Mouse (Mus musculus) liver, adult 2 months (tissue): ENCODE measurements around the gene Plekhs1. TPM values are rescaled to one million over a fixed set of nuclear protein-coding genes. Genes with fewer than 3 reads are reported as not detected.

Experiments used
- DNase-seq: peaks from one replicate; pipeline ENCODE4 v3.0.0-alpha.2; 2011; ENCODE audit warnings: low read depth, low spot score; ENCODE audit errors: extremely low read depth
- H3K27ac ChIP-seq: fragments of 200-500 bp; replicated peaks from 2 replicates; pipeline ENCODE4 v1.5.1; 2012; ENCODE audit warnings: low read depth, mild to moderate bottlenecking, control low read depth, inconsistent platforms, low read length; ENCODE audit not compliant: insufficient read depth
- H3K27me3 ChIP-seq: fragments of 200-500 bp; 2 replicates; pipeline ENCODE4 v1.6.1; 2012; ENCODE audit warnings: mild to moderate bottlenecking, moderate library complexity, low read length, inconsistent platforms; ENCODE audit not compliant: control insufficient read depth, insufficient read depth
- H3K36me3 ChIP-seq: fragments of 200-500 bp; 2 replicates; pipeline ENCODE4 v1.6.1; 2012; ENCODE audit warnings: low read length, inconsistent platforms; ENCODE audit not compliant: control insufficient read depth, insufficient read depth
- H3K4me1 ChIP-seq: fragments of 200-500 bp; 2 replicates; pipeline ENCODE4 v1.6.1; 2011; ENCODE audit warnings: low read length; ENCODE audit not compliant: control insufficient read depth, insufficient read depth
- H3K4me3 ChIP-seq: fragments of 200-500 bp; 2 replicates; pipeline ENCODE4 v1.5.1; 2011; ENCODE audit warnings: low read depth, mild to moderate bottlenecking, control low read depth, low read length, moderate library complexity; ENCODE audit not compliant: insufficient read depth
- H3K79me2 ChIP-seq: fragments of 200-500 bp; 2 replicates; pipeline ENCODE4 v1.6.1; 2012; ENCODE audit warnings: inconsistent platforms, mild to moderate bottlenecking, low read length, moderate library complexity; ENCODE audit not compliant: control insufficient read depth, insufficient read depth
- H3K9ac ChIP-seq: fragments of 200-500 bp; 2 replicates; pipeline ENCODE4 v1.6.1; 2012; ENCODE audit warnings: low read depth, mild to moderate bottlenecking, control low read depth, inconsistent platforms, low read length
- CTCF ChIP-seq: fragments of 200-500 bp; IDR thresholded peaks from 2 replicates; pipeline ENCODE4 v1.5.1; 2011; ENCODE audit warnings: low read depth, low read length, control low read depth
- POLR2A ChIP-seq: fragments of 200-500 bp; IDR thresholded peaks from 2 replicates; pipeline ENCODE4 v1.6.1; 2011; ENCODE audit warnings: low read length, control low read depth; ENCODE audit not compliant: insufficient read depth; ENCODE audit errors: extremely low read depth
- WGBS: fragments of 180-500 bp; shearing (Covaris S2); methylation state at CpG from one replicate; pipeline ENCODE4 v1.1.7; 2018; 5-methylcytosine and 5-hydroxymethylcytosine counted together
- polyA plus RNA-seq: library from polyadenylated mRNA; depleted of rRNA; stranded (reverse); fragments of >200 nt; gene quantifications from 2 replicates; pipeline ENCODE4 v1.2.3, GENCODE M21; 2012
- total RNA-seq: library from RNA; depleted of rRNA; stranded (reverse); fragments of >200 nt; gene quantifications from 2 replicates; pipeline ENCODE4 v1.2.3, GENCODE M21; 2014

Gene Plekhs1
- total and polyA plus RNA-seq, 2 experiments = 0.07 TPM; not detected in 1

DNA sequence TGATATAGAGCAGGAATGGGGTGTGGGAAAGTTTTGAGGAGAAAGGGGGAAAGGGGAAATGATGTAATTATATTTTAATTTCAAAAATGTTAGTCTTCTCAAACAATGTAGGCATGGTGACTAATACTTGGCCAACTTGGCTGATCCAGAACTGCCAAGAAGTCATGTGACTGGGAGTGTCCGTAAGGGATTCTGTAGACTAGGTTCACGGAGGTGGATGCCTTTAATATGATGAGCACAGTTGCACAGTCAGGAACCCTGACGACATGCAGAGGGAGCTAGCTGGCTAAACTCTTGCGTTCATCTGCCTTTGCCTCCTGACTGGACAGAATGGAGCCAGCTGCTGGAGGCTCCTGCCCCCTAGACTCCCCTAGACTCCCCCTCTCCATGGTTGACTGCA is 9.6 kb upstream of the Plekhs1 start:
- DNase-seq = no peak
- Histone ChIP-seq H3K4me1 (no peaks in the 10 kb centered on the region), H3K4me3 (no peak overlapping the region), H3K36me3 (no peaks in the 10 kb centered on the region), H3K79me2 (no peaks in the 10 kb centered on the region), H3K27ac (no peak overlapping the region), H3K27me3 (no peaks in the 10 kb centered on the region), H3K9ac (no peak overlapping the region)
- TF ChIP-seq CTCF (no peak), POLR2A (no peak)
- 82% methylated on average over 4 of the region's 4 CpGs for WGBS

DNA sequence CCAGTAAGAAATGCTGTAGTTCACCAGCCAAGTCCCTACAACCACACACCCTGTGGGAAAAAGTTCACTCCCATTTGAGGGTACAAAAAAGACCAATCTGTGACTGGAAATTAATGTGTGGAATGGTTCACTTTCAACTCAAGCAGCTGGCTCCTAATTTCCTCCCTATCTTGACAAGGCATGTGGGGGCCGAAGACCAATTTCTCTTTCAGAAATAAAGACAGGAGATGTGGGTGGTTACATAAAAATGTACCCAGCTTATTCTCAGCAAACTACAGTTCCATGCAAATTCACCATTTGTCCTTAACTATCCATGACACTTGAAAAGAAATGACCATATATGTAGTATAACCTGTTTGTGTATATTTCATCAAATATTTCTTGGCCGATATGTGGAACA is 9.0 kb upstream of the Plekhs1 start:
- H3K79me2 ChIP-seq = no peaks in the 10 kb centered on the region
- TF ChIP-seq CTCF (no peak), POLR2A (no peak)
- WGBS = 86% methylated on average over 2 of the region's 2 CpGs

DNA sequence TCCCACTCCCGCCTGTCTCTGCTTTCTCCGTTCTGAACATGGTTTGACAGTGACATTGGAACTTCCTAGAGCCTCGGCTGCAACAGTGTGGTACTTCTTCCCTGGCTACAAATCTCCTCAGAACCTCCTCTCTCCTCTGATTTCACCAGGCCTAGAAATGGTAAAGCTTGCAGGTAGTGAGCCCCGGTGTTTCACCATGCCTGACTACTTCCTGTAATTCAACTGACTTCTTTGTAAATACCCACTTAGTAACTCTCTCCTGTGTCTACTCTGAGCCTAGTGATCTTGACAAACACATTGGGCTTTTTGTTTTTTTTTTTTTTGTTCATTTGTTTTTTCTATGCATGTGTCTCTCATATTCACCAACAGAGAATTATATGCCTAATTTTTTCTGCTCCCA is 6.6 kb upstream of the Plekhs1 start:
- no peak overlapping the region for H3K4me3 ChIP-seq
- H3K79me2 ChIP-seq = no peaks in the 10 kb centered on the region
- H3K4me1 ChIP-seq = no peaks in the 10 kb centered on the region
- H3K27me3 ChIP-seq = no peaks in the 10 kb centered on the region
- no peaks in the 10 kb centered on the region for H3K36me3 ChIP-seq
- 74% methylated on average over 4 of the region's 4 CpGs for WGBS
- H3K9ac ChIP-seq = no peak overlapping the region
- TF ChIP-seq CTCF (no peak), POLR2A (no peak)
- no peak overlapping the region for H3K27ac ChIP-seq
- no peak for DNase-seq

More for the DNA sequence above, 9.0 kb upstream of the Plekhs1 start:
- H3K27ac ChIP-seq = no peak overlapping the region
- H3K9ac ChIP-seq = no peak overlapping the region
- no peak overlapping the region for H3K4me3 ChIP-seq
- no peaks in the 10 kb centered on the region for H3K4me1 ChIP-seq
- no peaks in the 10 kb centered on the region for H3K27me3 ChIP-seq
- no peak for DNase-seq
- no peaks in the 10 kb centered on the region for H3K36me3 ChIP-seq

DNA sequence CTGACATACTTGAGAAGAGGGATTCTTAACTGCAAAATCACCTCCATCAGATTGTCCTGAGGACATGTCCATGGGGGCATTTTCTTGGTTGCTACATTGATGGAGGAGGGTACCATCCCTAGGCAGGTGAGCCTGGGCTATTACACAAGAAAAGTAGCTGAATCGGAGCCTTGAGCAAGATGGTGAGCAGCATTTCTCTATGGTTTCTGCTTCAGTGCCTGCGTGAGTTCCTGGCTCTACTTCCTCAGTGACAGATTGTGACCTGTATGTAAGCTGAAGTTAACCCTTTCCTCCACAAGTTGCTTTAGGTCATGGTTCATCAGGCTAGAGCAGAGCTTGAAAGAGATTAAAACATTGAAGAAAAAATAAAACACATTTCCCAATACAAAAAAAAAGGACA is 6.1 kb upstream of the Plekhs1 start:
- no peaks in the 10 kb centered on the region for H3K79me2 ChIP-seq
- 55% methylated on average over 2 of the region's 2 CpGs for WGBS

GRCm38 (mm10) chr19:56457569-56457968 is 3.9 kb upstream of the Plekhs1 start:
- H3K9ac ChIP-seq = no peak overlapping the region
- no peaks in the 10 kb centered on the region for H3K27me3 ChIP-seq
- no peak for TF ChIP-seq CTCF
- no peak for TF ChIP-seq POLR2A
- H3K36me3 ChIP-seq = no peaks in the 10 kb centered on the region
- DNase-seq = no peak
- H3K4me3 ChIP-seq = no peak overlapping the region
- H3K79me2 ChIP-seq = no peaks in the 10 kb centered on the region
- WGBS = 86% methylated on average over 4 of the region's 4 CpGs
- no peak overlapping the region for H3K27ac ChIP-seq
- peaks cover 2% of the 10 kb centered on the region for H3K4me1 ChIP-seq

More for the DNA sequence above, 6.1 kb upstream of the Plekhs1 start:
- Histone ChIP-seq H3K4me1 (no peaks in the 10 kb centered on the region), H3K36me3 (no peaks in the 10 kb centered on the region), H3K9ac (no peak overlapping the region), H3K27me3 (no peaks in the 10 kb centered on the region), H3K27ac (no peak overlapping the region), H3K4me3 (no peak overlapping the region)
- TF ChIP-seq POLR2A (no peak), CTCF (no peak)
- no peak for DNase-seq

- TF ChIP-seq POLR2A = no peak
- TF ChIP-seq CTCF = no peak
- no peak overlapping the region for H3K27ac ChIP-seq
Observed at GRCm38 (mm10) chr19:56459154-56460050, 2.0 kb upstream of the Plekhs1 start.

More at GRCm38 (mm10) chr19:56459154-56460050, 2.0 kb upstream of the Plekhs1 start:
- Histone ChIP-seq H3K79me2 (no peaks in the 10 kb centered on the region), H3K9ac (no peak overlapping the region), H3K36me3 (no peaks in the 10 kb centered on the region), H3K4me1 (peaks cover 2% of the 10 kb centered on the region), H3K27me3 (no peaks in the 10 kb centered on the region), H3K4me3 (no peak overlapping the region)
- DNase-seq = no peak
- 82% methylated on average over 10 of the region's 10 CpGs for WGBS
